Mouse (Mus musculus) spleen, adult 2 months (tissue): ENCODE results near the gene Tbc1d10a.

Experiments used
- CTCF ChIP-seq: fragments of 200-500 bp; IDR thresholded peaks from 2 replicates; pipeline ENCODE4 v1.5.1; 2011; ENCODE audit warnings: mild to moderate bottlenecking, inconsistent platforms; ENCODE audit not compliant: insufficient read depth, insufficient read length, insufficient replicate concordance; ENCODE audit errors: extremely low read depth
- POLR2A ChIP-seq: fragments of 200-500 bp; IDR thresholded peaks from 2 replicates; pipeline ENCODE4 v1.6.1; 2011; ENCODE audit warnings: low read depth, low read length, inconsistent platforms

DNA sequence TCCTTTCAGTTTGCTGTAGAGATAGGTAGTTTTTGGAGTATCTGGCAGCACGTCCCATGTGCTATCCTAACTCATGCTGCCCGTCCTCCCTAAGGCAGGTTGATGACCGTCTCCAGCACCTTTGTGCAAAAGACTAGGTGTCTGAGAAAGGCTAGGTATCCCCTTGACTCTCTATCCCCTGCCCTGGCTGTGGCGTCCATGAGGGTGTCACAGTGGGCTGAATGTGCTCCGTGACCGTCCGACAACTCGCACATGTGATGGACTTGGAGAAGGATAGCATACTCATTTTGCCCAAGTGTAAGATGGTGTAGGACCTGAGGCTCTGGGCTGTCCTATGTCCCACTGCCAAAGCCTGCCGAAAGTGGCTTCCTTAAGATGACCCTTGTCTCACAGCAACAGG lies 21.1 kb downstream of the Tbc1d10a start:
- TF ChIP-seq CTCF (no peak), POLR2A (no peak)
